ENCODE assay signal across 20 mouse cellular contexts in genomic region chr8:75103376-75103878, GRCm38 (mm10). TPM values are rescaled to one million over a fixed set of nuclear protein-coding genes. Genes with fewer than 3 reads are reported as not detected.
DNase-seq lines count a peak whose midpoint lies in the region; ATAC-seq and TF ChIP-seq lines count a peak whose summit lies in the region.
"Had no signal": no experiment of that assay in that cellular context is flagged by ENCODE, and none has a peak within 500 bp of the region (broad histone marks: within the 10 kb centered on the region; RNA-seq: fewer than 3 reads in every experiment).

No protein-coding gene starts in this region.

- no peak overlapping the region for H3K4me2 ChIP-seq in forebrain, embryonic 12.5 days
- no peak overlapping the region for H3K4me2 ChIP-seq in hindbrain, postnatal 0 days (ENCODE audit: low read depth, low read length)
- H3K4me2 ChIP-seq in lung, embryonic 15.5 days: no peak overlapping the region
- H3K4me2 ChIP-seq: embryonic facial prominence, embryonic 13.5 days; stomach, embryonic 15.5 days had no signal

- peaks cover 20% of the 10 kb centered on the region for H3K36me3 ChIP-seq in forebrain, embryonic 10.5 days (replicated peaks)
- H3K36me3 ChIP-seq in forebrain, embryonic 12.5 days (replicated peaks): no peaks in the 10 kb centered on the region
- H3K36me3 ChIP-seq in hindbrain, embryonic 10.5 days: peaks cover 13% of the 10 kb centered on the region
- H3K36me3 ChIP-seq in hindbrain, postnatal 0 days (ENCODE audit: insufficient read depth, low read length): 0 out of 2 replicates have a peak, but pooled peaks cover 4% of the 10 kb centered on the region
- peaks cover 13% of the 10 kb centered on the region for H3K36me3 ChIP-seq in lung, embryonic 15.5 days
- H3K36me3 ChIP-seq: stomach, embryonic 15.5 days had no signal

- no peak for ATAC-seq in forebrain, embryonic 12.5 days (ENCODE audit: low FRiP score)
- ATAC-seq in hindbrain, postnatal 0 days: no peak
- 0 out of 2 replicates have a peak, but pooled peaks have one; percentile 5 for ATAC-seq in lung, embryonic 15.5 days (ENCODE audit: borderline replicate concordance, extremely low read depth, low FRiP score, low TSS enrichment)
- ATAC-seq: CD4-positive, CD25-positive, alpha-beta regulatory T cell, adult 4 months; forebrain, embryonic 16.5 days had no signal

- 51% methylated on average over 8 of the region's 8 CpGs for WGBS in forebrain, embryonic 10.5 days
- 58% methylated on average over 8 of the region's 8 CpGs for WGBS in forebrain, embryonic 12.5 days
- WGBS in hindbrain, embryonic 10.5 days: 60% methylated on average over 8 of the region's 8 CpGs
- WGBS in hindbrain, postnatal 0 days: 40% methylated on average over 8 of the region's 8 CpGs
- WGBS in lung, embryonic 15.5 days: 65% methylated on average over 8 of the region's 8 CpGs

- H3K4me1 ChIP-seq in forebrain, embryonic 10.5 days: peaks cover 15% of the 10 kb centered on the region
- H3K4me1 ChIP-seq in forebrain, embryonic 12.5 days: no peaks in the 10 kb centered on the region
- H3K4me1 ChIP-seq in hindbrain, embryonic 10.5 days (replicated peaks): peaks cover 6% of the 10 kb centered on the region
- H3K4me1 ChIP-seq in hindbrain, postnatal 0 days (ENCODE audit: insufficient read depth, low read length): no peaks in the 10 kb centered on the region
- peaks cover 5% of the 10 kb centered on the region; the same call in 1 of the 2 replicates for H3K4me1 ChIP-seq in lung, embryonic 15.5 days
- H3K4me1 ChIP-seq: stomach, embryonic 15.5 days had no signal

- DNase-seq in forebrain, embryonic 10.5 days (ENCODE audit: extremely low spot score, low spot score): no peak
- no peak for DNase-seq in hindbrain, embryonic 10.5 days (ENCODE audit: low spot score)
- DNase-seq in hindbrain, postnatal 0 days (ENCODE audit: low spot score): no peak
- no peak for DNase-seq in lung, postnatal 25 days (ENCODE audit: low spot score)
- DNase-seq in testis, postnatal 10 days (ENCODE audit: low spot score): peak; percentile 51
- DNase-seq in testis, postnatal 14 days (ENCODE audit: low spot score): no peak
- DNase-seq: adrenal gland, postnatal 14 days; cerebellum, adult 9-11 months; gastrocnemius, postnatal 25 days; kidney, adult 11 months; kidney, postnatal 4 days; layer of hippocampus, adult 9-11 months; right cerebral cortex, postnatal 25 days had no signal

- H3K27ac ChIP-seq in forebrain, embryonic 10.5 days: peak overlapping the region; percentile 68; the same call in 1 of the 2 replicates
- H3K27ac ChIP-seq in forebrain, embryonic 12.5 days: no peak overlapping the region
- H3K27ac ChIP-seq in hindbrain, embryonic 10.5 days: peak overlapping the region; percentile 66; the same call in 1 of the 2 replicates
- H3K27ac ChIP-seq in hindbrain, postnatal 0 days: no peak overlapping the region
- H3K27ac ChIP-seq in lung, embryonic 15.5 days: no peak overlapping the region
- H3K27ac ChIP-seq: embryonic facial prominence, embryonic 13.5 days; liver, embryonic 14.5 days; stomach, embryonic 15.5 days had no signal

- no peaks in the 10 kb centered on the region for H3K9me3 ChIP-seq in forebrain, embryonic 10.5 days
- H3K9me3 ChIP-seq in forebrain, embryonic 12.5 days: no peaks in the 10 kb centered on the region
- no peaks in the 10 kb centered on the region for H3K9me3 ChIP-seq in hindbrain, embryonic 10.5 days
- no peaks in the 10 kb centered on the region for H3K9me3 ChIP-seq in hindbrain, postnatal 0 days (ENCODE audit: low read length)
- no peaks in the 10 kb centered on the region for H3K9me3 ChIP-seq in lung, embryonic 15.5 days
- H3K9me3 ChIP-seq: embryonic facial prominence, embryonic 13.5 days; stomach, embryonic 15.5 days had no signal

- no peak overlapping the region for H3K9ac ChIP-seq in forebrain, embryonic 12.5 days
- no peak overlapping the region for H3K9ac ChIP-seq in hindbrain, postnatal 0 days (replicated peaks; ENCODE audit: low read length)
- no peak overlapping the region for H3K9ac ChIP-seq in lung, embryonic 15.5 days
- H3K9ac ChIP-seq: embryonic facial prominence, embryonic 13.5 days; liver, embryonic 14.5 days; stomach, embryonic 15.5 days had no signal

- TF ChIP-seq CTCF in hindbrain, postnatal 0 days (IDR thresholded peaks at IDR 0.05; ENCODE audit: low read depth): no peak

- H3K4me3 ChIP-seq in forebrain, embryonic 10.5 days: no peak overlapping the region
- H3K4me3 ChIP-seq in forebrain, embryonic 12.5 days (replicated peaks): no peak overlapping the region
- no peak overlapping the region for H3K4me3 ChIP-seq in hindbrain, embryonic 10.5 days
- H3K4me3 ChIP-seq in hindbrain, postnatal 0 days (ENCODE audit: low read length): no peak overlapping the region
- no peak overlapping the region for H3K4me3 ChIP-seq in lung, embryonic 15.5 days
- H3K4me3 ChIP-seq: embryonic facial prominence, embryonic 13.5 days; stomach, embryonic 15.5 days had no signal

- H3K27me3 ChIP-seq in forebrain, embryonic 10.5 days (ENCODE audit: poor library complexity, severe bottlenecking): no peaks in the 10 kb centered on the region
- H3K27me3 ChIP-seq in forebrain, embryonic 12.5 days: no peaks in the 10 kb centered on the region
- no peaks in the 10 kb centered on the region for H3K27me3 ChIP-seq in hindbrain, embryonic 10.5 days (ENCODE audit: insufficient read depth, poor library complexity, severe bottlenecking)
- H3K27me3 ChIP-seq in hindbrain, postnatal 0 days (ENCODE audit: insufficient read depth, low read length): no peaks in the 10 kb centered on the region
- no peaks in the 10 kb centered on the region for H3K27me3 ChIP-seq in lung, embryonic 15.5 days
- H3K27me3 ChIP-seq: embryonic facial prominence, embryonic 13.5 days; stomach, embryonic 15.5 days had no signal

RNA-seq across cellular contexts. Expression of gene Mcm5, which starts 5.9 kb away (rescaled TPM):
- polyA plus RNA-seq in forebrain, embryonic 10.5 days (2016; fragmentation: Nextera tagmentation; extraction: Ambion mirVana): 360 and 365 TPM in 2 replicates
- polyA plus RNA-seq in forebrain, embryonic 12.5 days (2016; fragmentation: Nextera tagmentation; extraction: Ambion mirVana): 189 and 190 TPM in 2 replicates
- polyA plus RNA-seq in hindbrain, embryonic 10.5 days (2016; fragmentation: Nextera tagmentation; extraction: Ambion mirVana): 235 and 294 TPM in 2 replicates
- total RNA-seq in hindbrain, postnatal 0 days (2014; rRNA removed): 41.0 and 43.0 TPM in 2 replicates
- 27.7 and 28.4 TPM in 2 replicates for polyA plus RNA-seq in hindbrain, postnatal 0 days (2015; fragmentation: Nextera tagmentation; extraction: Ambion mirVana)
- 206 and 212 TPM in 2 replicates for polyA plus RNA-seq in lung, embryonic 15.5 days (2015; fragmentation: Nextera tagmentation; extraction: Ambion mirVana)

RNA-seq across cellular contexts. Expression of gene Hmox1, which starts 10.0 kb away (rescaled TPM):
- 19.7 and 23.2 TPM in 2 replicates for polyA plus RNA-seq in forebrain, embryonic 10.5 days (2016; fragmentation: Nextera tagmentation; extraction: Ambion mirVana)
- 13.2 and 13.5 TPM in 2 replicates for polyA plus RNA-seq in forebrain, embryonic 12.5 days (2016; fragmentation: Nextera tagmentation; extraction: Ambion mirVana)
- 19.9 and 22.8 TPM in 2 replicates for polyA plus RNA-seq in hindbrain, embryonic 10.5 days (2016; fragmentation: Nextera tagmentation; extraction: Ambion mirVana)
- total RNA-seq in hindbrain, postnatal 0 days (2014; rRNA removed): 12.1 and 14.6 TPM in 2 replicates
- 16.2 and 21.3 TPM in 2 replicates for polyA plus RNA-seq in hindbrain, postnatal 0 days (2015; fragmentation: Nextera tagmentation; extraction: Ambion mirVana)
- 38.2 and 39.0 TPM in 2 replicates for polyA plus RNA-seq in lung, embryonic 15.5 days (2015; fragmentation: Nextera tagmentation; extraction: Ambion mirVana)

Comparison
In these comparisons a context has a peak if more than half of its experiments do, and no peak if none do; other contexts are left out.
1. H3K27ac ChIP-seq: peak in forebrain, embryonic 10.5 days (single experiment) and hindbrain, embryonic 10.5 days (single experiment); none in forebrain, embryonic 12.5 days (single experiment), hindbrain, postnatal 0 days (single experiment) and lung, embryonic 15.5 days (single experiment).